Mouse (Mus musculus) kidney, adult 2 months (tissue): ENCODE results near the gene Ttc28. TPM values are rescaled to one million over a fixed set of nuclear protein-coding genes. Genes with fewer than 3 reads are reported as not detected.

Experiments
- DNase-seq: peaks from one replicate; pipeline ENCODE4 v3.0.0; 2021
- H3K27ac ChIP-seq: fragments of 200-500 bp; 2 replicates; pipeline ENCODE4 v1.5.1; 2012; ENCODE audit warnings: low read depth, low read length, control low read depth, inconsistent platforms; ENCODE audit not compliant: insufficient read depth
- H3K27me3 ChIP-seq: fragments of 200-500 bp; replicated peaks from 2 replicates; pipeline ENCODE4 v1.6.1; 2012; ENCODE audit warnings: mild to moderate bottlenecking, moderate library complexity, low read length, inconsistent platforms; ENCODE audit not compliant: control insufficient read depth, insufficient read depth
- H3K36me3 ChIP-seq: fragments of 200-500 bp; 2 replicates; pipeline ENCODE4 v1.6.1; 2012; ENCODE audit warnings: mild to moderate bottlenecking, moderate library complexity, low read length, inconsistent platforms; ENCODE audit not compliant: control insufficient read depth, insufficient read depth
- H3K4me1 ChIP-seq: fragments of 200-500 bp; 2 replicates; pipeline ENCODE4 v1.6.1; 2011; ENCODE audit warnings: low read length; ENCODE audit not compliant: control insufficient read depth, insufficient read depth
- H3K4me3 ChIP-seq: fragments of 200-500 bp; 2 replicates; pipeline ENCODE4 v1.5.1; 2011; ENCODE audit warnings: mild to moderate bottlenecking, low read depth, low read length, control low read depth; ENCODE audit not compliant: insufficient read depth
- CTCF ChIP-seq: fragments of 200-500 bp; conservative IDR thresholded peaks from 2 replicates; pipeline ENCODE4 v1.5.1; 2011; ENCODE audit warnings: low read depth, mild to moderate bottlenecking, control low read depth, low read length, moderate library complexity, mixed read lengths; ENCODE audit not compliant: insufficient read depth, insufficient read length
- POLR2A ChIP-seq: fragments of 200-500 bp; IDR thresholded peaks from one replicate; pipeline ENCODE4 v1.6.1; 2011; ENCODE audit warnings: low read depth, low read length, control low read depth
- WGBS: fragments of 180-500 bp; shearing (Covaris S2); methylation state at CpG from one replicate; pipeline ENCODE4 v1.1.7; 2018; 5-methylcytosine and 5-hydroxymethylcytosine counted together
- polyA plus RNA-seq: library from polyadenylated mRNA; depleted of rRNA; stranded (reverse); fragments of >200 nt; gene quantifications from 2 replicates; pipeline ENCODE4 v1.2.3, GENCODE M21; 2012

Gene Ttc28
- polyA plus RNA-seq, 1 experiment = 6.6 TPM

DNA sequence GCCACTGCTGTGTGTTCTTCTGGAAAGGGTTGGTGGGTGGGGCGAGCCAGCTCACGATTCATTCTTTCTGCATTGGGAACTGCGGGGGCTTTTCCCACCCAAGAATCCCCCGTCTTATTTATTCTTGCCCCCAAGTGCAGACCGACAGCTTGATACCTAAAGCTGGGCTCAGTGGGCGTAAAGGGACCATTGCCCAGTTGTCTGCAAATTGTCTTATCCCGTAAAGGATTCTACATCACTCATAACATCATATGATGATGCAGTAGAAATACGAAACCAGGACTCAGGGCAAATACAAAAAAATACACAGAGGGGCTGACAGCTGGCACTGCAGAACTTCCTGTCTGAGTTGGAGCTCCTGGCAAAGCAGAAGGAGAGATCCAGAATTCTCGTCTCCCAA lies 336.6 kb downstream of the Ttc28 start:
- WGBS = 85% methylated on average over 9 of the region's 9 CpGs
- TF ChIP-seq CTCF (no peak), POLR2A (no peak)
- H3K27ac ChIP-seq = no peak overlapping the region
- H3K36me3 ChIP-seq = no peaks in the 10 kb centered on the region
- H3K4me3 ChIP-seq = no peak overlapping the region
- H3K4me1 ChIP-seq = no peaks in the 10 kb centered on the region
- no peak for DNase-seq
- no peaks in the 10 kb centered on the region for H3K27me3 ChIP-seq

DNA sequence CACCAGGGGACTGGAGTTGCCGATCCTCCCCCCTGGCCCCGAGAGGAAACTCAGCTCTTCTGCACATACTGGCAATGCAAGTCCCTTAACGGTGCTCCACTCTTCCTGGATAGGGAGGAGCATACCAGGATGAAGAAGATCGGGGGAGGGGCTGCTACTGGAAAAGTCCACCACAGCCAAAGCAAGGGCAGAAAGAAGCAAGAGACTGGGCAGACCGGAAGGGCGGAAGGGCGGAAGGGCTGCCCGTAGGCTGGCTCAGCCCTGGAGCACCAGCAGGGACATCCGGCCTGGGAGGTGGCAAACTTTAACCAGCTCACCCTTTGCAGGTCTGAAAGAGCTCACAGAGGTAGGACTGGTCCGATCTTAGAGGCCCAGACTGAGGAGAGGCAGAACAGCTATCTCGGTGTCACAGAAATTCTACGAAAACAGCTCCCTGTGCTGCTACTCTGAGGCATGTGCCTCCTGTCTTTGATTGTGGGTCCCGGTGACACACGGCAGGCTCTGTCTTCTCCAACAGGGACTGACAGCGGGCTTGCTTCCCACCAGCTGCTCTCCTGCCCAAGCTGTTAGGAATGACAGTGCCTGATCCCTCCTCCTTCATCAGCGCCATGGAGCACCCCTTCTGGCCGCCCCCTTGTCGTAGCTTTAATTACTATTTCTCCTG lies 338.0 kb downstream of the Ttc28 start:
- 55% methylated on average over 18 of the region's 18 CpGs for WGBS
- DNase-seq = peak; percentile 37
- no peaks in the 10 kb centered on the region for H3K27me3 ChIP-seq

DNA sequence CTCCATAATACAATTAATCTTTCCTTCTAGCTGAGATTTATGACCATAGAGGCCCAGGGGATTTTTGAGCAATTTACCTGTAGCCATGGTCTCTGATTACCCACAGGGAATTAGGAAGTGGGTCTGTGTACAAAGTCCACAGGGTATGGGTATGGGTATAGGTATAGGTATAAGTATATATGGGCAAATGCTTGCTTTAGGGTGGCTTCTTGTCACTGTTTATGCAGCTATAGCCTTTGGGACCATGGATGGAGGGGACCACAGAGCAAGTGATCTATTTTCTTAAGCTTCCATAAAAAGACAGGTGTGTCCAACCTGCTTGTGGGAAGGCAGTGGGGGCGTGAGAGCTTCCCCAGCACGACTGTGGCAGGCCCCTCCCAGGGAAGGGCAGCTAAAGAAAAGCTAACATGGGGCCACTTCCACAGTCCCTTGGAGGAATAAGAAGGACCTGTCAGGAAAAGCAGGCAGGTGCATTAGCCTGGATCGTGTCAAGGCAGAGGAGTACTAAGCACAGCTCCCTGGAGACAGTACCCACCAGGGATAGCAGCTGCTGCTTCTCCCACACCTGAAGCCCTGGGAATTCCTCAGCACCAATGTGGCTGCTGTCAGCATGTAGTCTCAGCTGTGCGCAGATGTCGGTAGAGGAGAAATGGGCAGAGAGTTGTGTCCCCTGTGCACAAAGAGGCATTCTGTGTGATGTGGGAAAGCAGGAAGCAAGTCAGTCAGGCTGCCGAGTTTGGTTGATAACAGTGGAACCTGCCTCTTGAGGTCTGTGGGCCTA lies 338.7 kb downstream of the Ttc28 start:
- TF ChIP-seq POLR2A = no peak
- TF ChIP-seq CTCF = no peak
- Histone ChIP-seq H3K27me3 (no peaks in the 10 kb centered on the region), H3K4me3 (no peak overlapping the region), H3K36me3 (no peaks in the 10 kb centered on the region), H3K27ac (no peak overlapping the region), H3K4me1 (no peaks in the 10 kb centered on the region)
- no peak for DNase-seq
- WGBS = 79% methylated on average over 6 of the region's 6 CpGs

More for the DNA sequence above, 338.0 kb downstream of the Ttc28 start:
- Histone ChIP-seq H3K36me3 (no peaks in the 10 kb centered on the region), H3K4me3 (no peak overlapping the region), H3K27ac (peak overlapping the region; percentile 6), H3K4me1 (no peaks in the 10 kb centered on the region)
- no peak for TF ChIP-seq POLR2A
- TF ChIP-seq CTCF = no peak

DNA sequence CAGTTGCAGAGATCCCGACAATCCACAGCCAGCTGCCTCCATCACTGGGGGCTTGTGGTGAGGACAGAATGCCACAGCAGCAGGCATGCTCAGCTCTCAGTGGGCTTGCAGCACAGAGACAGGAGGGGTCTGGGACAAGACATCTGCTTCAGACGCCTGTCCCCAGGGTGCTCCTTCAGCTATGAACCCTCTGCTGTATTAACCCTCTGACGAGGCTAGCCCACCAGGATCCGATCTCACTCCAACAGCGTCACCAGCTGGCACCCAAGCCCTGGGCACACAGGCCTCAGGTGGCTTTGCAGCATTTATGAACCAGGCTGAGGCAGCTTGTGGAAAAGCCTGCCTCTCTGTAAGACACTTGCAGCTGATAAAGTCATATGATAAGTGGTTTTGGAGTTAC lies 339.4 kb downstream of the Ttc28 start:
- Histone ChIP-seq H3K27ac (no peak overlapping the region), H3K36me3 (no peaks in the 10 kb centered on the region), H3K27me3 (no peaks in the 10 kb centered on the region), H3K4me1 (no peaks in the 10 kb centered on the region), H3K4me3 (no peak overlapping the region)
- TF ChIP-seq CTCF (no peak), POLR2A (no peak)
- no peak for DNase-seq
- 93% methylated on average over 5 of the region's 5 CpGs for WGBS

DNA sequence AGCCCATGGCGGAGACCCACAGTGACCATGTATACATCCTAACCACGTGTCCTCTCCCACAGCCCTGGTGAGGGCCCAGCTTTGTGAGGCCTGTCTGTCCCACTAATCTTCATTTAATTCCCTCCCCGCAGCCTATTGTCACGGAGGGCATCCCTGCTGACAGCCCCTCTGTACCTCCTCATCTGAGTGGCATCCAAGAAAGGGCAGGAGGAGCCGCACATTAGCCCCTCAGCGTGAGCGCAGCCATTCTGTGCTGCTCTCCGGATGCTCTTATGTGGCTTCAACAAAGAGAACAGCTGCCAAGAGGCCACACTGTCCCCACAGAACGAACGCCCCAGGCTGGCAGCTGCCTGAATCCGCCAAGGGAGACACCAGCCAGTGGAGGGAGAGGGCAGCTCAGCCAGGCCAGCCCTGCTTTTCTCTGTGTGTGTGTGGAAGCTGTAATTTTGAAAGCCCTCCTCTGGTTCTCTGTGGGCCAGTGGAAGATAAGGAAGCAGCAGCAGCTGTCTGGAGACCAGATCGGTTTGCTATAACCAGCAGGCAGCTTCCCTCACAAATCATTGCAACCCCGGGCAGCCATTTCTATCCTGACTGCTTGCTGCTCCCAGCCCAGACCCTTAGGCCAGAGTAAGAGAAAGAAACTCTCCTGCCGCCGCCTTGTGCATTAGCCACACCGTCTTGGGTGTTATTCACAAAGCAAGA lies 341.2 kb downstream of the Ttc28 start:
- H3K4me1 ChIP-seq = no peaks in the 10 kb centered on the region
- DNase-seq = no peak
- H3K27me3 ChIP-seq = no peaks in the 10 kb centered on the region
- no peak overlapping the region for H3K27ac ChIP-seq
- H3K4me3 ChIP-seq = no peak overlapping the region
- WGBS = 72% methylated on average over 16 of the region's 16 CpGs
- H3K36me3 ChIP-seq = no peaks in the 10 kb centered on the region
- TF ChIP-seq POLR2A = no peak

DNA sequence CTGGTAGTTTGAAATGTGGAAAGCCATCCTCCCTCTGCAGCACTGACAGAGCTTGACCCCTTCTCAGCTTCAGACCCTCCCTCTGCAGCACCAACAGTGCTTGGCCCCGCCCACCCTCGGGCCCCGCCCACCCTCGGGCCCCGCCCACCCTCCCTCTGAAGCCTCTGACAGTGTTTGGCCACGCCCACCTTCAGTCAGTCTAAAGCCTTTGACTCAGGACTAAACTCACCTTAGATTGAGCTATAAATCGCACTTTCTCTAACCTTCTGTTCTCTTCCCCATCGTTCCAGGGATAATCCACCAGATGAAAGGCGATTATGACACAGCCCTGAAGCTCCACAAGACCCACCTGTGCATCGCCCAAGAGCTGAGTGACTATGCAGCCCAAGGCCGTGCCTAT lies 343.2 kb downstream of the Ttc28 start:
- 44% methylated on average over 11 of the region's 11 CpGs for WGBS
- DNase-seq = no peak
- H3K4me1 ChIP-seq = no peaks in the 10 kb centered on the region

DNA sequence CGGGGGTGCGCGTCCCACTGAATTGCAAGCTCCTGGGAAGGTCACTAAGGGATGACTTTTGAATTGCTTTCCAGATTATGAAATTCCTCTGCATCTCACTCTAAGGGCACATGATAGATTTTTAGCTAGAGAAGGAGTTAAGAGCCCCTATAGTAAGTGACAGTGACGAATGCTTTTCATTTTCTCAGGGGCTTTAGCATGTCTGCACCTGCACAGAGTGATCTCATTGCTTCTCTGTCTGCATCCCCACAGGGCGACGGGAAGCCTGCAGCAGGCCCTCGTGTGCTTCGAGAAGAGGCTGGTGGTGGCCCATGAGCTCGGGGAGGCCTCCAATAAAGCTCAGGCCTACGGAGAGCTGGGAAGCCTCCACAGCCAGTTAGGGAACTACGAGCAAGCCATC lies 345.7 kb downstream of the Ttc28 start:
- no peak for DNase-seq
- WGBS = 86% methylated on average over 11 of the region's 11 CpGs
- Histone ChIP-seq H3K27ac (no peak overlapping the region), H3K4me3 (no peak overlapping the region), H3K27me3 (no peaks in the 10 kb centered on the region), H3K4me1 (peaks cover 9% of the 10 kb centered on the region), H3K36me3 (no peaks in the 10 kb centered on the region)
- no peak for TF ChIP-seq CTCF
- TF ChIP-seq POLR2A = no peak

More for the DNA sequence above, 343.2 kb downstream of the Ttc28 start:
- Histone ChIP-seq H3K27me3 (no peaks in the 10 kb centered on the region), H3K4me3 (no peak overlapping the region), H3K36me3 (no peaks in the 10 kb centered on the region), H3K27ac (no peak overlapping the region)
- TF ChIP-seq POLR2A (no peak), CTCF (no peak)
